Mouse (Mus musculus) neural tube, embryonic 12.5 days (tissue): ENCODE measurements around the gene Fus. TPM values are rescaled to one million over a fixed set of nuclear protein-coding genes. Genes with fewer than 3 reads are reported as not detected.
A peak's percentile ranks its signal among the peaks of the same experiment; 100 is the strongest.
"Not testable (repeated sequence)": the region's sequence is repeated elsewhere in the genome, so short reads cannot be mapped to it uniquely, and the experiment has no call there.

Source experiments
- ATAC-seq: fragments of 200-750 bp; cut with Nextera tagmentation; 2 replicates; pipeline ENCODE4 v1.8.0; 2017; ENCODE audit warnings: low read depth, mild to moderate bottlenecking, moderate TSS enrichment, moderate library complexity; ENCODE audit not compliant: low FRiP score
- H3K27ac ChIP-seq: fragments of 300-500 bp; sonication (generic); 2 replicates; pipeline ENCODE4 v1.5.1; 2016
- H3K27me3 ChIP-seq: fragments of 300-500 bp; sonication (generic); replicated peaks from 2 replicates; pipeline ENCODE4 v1.6.1; 2016; ENCODE audit warnings: mild to moderate bottlenecking
- H3K36me3 ChIP-seq: fragments of 300-500 bp; sonication (generic); 2 replicates; pipeline ENCODE4 v1.6.1; 2016; ENCODE audit warnings: mild to moderate bottlenecking
- H3K4me1 ChIP-seq: fragments of 300-500 bp; sonication (generic); 2 replicates; pipeline ENCODE4 v1.6.1; 2016
- H3K4me2 ChIP-seq: fragments of 300-500 bp; sonication (generic); replicated peaks from 2 replicates; pipeline ENCODE4 v1.6.1; 2016; ENCODE audit warnings: mild to moderate bottlenecking
- H3K4me3 ChIP-seq: fragments of 300-500 bp; sonication (generic); 2 replicates; pipeline ENCODE4 v1.5.1; 2016
- H3K9ac ChIP-seq: fragments of 300-500 bp; sonication (generic); 2 replicates; pipeline ENCODE4 v1.6.1; 2016; ENCODE audit warnings: mild to moderate bottlenecking
- H3K9me3 ChIP-seq: fragments of 300-500 bp; sonication (generic); 2 replicates; pipeline ENCODE4 v1.6.1; 2016; ENCODE audit warnings: mild to moderate bottlenecking
- WGBS: fragments of 180-500 bp; shearing (Covaris S2); methylation state at CpG from one replicate; pipeline ENCODE4 v1.1.7; 2016; 5-methylcytosine and 5-hydroxymethylcytosine counted together
- polyA plus RNA-seq: library from polyadenylated mRNA; unstranded; fragments of >200 nt; fragmentation: Nextera tagmentation; extraction: Ambion mirVana; gene quantifications from 2 replicates; pipeline ENCODE4 v1.2.1, GENCODE M21; 2016

Fus gene
- polyA plus RNA-seq, 1 experiment from 2014 or later: 481 TPM

DNA sequence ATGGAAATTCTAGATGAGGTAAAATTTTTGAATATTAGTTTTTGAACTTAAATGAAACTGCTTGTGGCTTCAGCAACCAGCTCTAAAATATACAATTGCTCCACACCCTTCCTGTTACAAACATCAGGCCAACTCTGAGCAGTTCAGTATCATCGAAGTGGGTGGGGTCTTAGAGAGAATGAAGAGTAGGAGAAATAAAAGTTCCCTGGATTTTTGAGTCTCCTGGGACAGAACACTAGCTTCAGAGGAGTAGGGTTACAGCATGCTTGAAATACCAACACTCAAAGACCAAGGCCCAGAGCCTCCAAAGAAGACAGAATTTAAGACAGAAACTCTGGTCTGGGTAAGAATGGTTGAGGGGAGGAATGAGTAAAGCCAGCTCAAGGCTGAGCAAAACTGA is 32.2 kb downstream of the Fus start:
- 88% methylated on average over 1 of the region's 1 CpGs for WGBS
- Histone ChIP-seq H3K36me3 (no peaks in the 10 kb centered on the region; the same call in 1 of the 2 replicates), H3K27ac (no peak overlapping the region), H3K4me1 (peaks cover 1% of the 10 kb centered on the region; the same call in 1 of the 2 replicates), H3K27me3 (peaks cover 7% of the 10 kb centered on the region; the same call in 1 of the 2 replicates), H3K9ac (no peak overlapping the region), H3K9me3 (no peaks in the 10 kb centered on the region), H3K4me2 (no peak overlapping the region), H3K4me3 (no peak overlapping the region)
- no peak for ATAC-seq

DNA sequence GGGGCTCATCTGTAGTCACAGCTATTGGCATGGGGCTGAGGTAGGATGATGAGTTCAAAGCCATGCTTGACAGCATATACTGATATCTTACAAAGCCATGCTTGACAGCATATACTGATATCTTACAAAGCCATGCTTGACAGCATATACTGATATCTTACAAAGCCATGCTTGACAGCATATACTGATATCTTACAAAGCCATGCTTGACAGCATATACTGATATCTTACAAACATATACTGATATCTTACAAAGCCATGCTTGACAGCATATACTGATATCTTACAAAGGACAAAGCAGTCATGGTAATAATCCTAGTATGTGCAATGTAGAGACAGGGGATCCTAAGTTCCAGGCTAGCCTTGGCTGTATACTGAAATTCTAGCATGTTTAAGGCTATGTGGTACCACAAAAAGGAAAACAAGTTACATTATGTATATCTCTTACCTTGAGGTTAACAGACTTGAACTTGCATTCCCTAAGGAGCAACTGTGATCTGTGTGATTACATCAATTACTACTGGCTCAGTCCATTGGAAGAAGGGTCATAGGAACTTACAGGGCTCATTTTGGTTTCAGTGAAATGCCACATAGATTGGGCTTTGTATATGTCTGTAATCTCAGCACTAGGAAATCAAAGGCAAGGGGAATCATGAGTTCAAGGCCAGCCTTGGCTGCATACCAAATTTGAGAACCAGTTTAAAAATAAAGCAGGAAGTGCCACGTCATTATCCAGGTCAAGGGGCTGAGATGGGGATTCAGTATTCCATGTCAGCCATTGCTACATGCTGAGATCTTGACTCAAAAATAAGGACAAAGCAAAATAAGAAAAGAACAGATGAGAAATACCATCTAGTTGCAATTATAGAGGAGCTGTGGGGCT is 33.1 kb downstream of the Fus start:
- H3K36me3 ChIP-seq: no peaks in the 10 kb centered on the region; the same call in 1 of the 2 replicates
- H3K9ac ChIP-seq: no peak overlapping the region
- H3K27me3 ChIP-seq: peaks cover 16% of the 10 kb centered on the region; the same call in 1 of the 2 replicates
- no peak overlapping the region for H3K4me3 ChIP-seq
- WGBS: 79% methylated on average over 1 of the region's 1 CpGs
- H3K4me2 ChIP-seq: no peak overlapping the region
- no peak for ATAC-seq
- H3K9me3 ChIP-seq: no peaks in the 10 kb centered on the region
- no peak overlapping the region for H3K27ac ChIP-seq
- H3K4me1 ChIP-seq: peaks cover 8% of the 10 kb centered on the region; the same call in 1 of the 2 replicates

DNA sequence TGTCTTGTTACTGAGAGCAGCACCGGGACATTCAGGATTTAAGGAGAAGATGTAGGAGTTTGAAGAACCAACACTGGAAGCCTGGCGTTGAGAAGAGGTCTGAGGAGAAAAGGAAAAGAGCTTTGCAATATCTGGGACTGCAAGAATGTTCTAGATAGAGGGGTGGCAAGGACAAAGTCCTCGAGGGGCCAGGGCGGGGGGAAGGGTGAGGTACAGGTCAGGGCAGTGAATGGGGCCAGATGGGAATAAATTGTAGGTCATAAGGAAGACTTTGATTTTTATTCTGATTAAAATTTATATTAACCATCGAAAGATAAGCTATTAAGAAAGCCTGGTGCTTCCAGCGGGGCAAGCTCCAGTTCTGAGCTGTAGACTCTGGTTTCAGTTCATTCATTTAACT is 35.8 kb downstream of the Fus start:
- no peak overlapping the region for H3K9ac ChIP-seq
- no peak for ATAC-seq
- H3K4me2 ChIP-seq: no peak overlapping the region
- H3K36me3 ChIP-seq: no peaks in the 10 kb centered on the region
- H3K4me3 ChIP-seq: no peak overlapping the region
- peaks cover 16% of the 10 kb centered on the region; the same call in 1 of the 2 replicates for H3K27me3 ChIP-seq
- peaks cover 8% of the 10 kb centered on the region; the same call in 1 of the 2 replicates for H3K4me1 ChIP-seq
- 86% methylated on average over 6 of the region's 6 CpGs for WGBS
- no peak overlapping the region for H3K27ac ChIP-seq
- no peaks in the 10 kb centered on the region for H3K9me3 ChIP-seq

DNA sequence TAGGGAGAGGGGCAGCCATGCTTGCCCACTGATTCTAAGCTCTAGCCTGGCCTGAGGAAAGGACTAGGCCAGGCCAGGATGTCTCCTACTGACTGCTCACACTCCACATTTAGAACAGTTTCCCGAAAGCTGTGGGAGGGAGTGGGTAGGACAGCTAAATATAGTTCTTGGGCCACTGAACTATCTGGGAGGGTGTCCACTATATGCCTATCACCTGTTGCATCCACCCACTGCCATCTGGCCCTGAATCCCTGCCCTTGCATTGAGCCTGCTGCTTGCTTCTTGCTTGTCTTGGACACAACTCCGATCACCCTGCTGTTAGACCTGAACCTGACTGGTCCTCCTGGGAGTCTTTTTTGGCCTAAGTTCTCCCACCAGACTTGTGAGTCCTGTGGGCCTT is 36.4 kb downstream of the Fus start, which contains the start of gene Trim72:
Gene Trim72 (plus strand): TSS at position 262 of the 400 bp plus-strand sequence.
- Histone ChIP-seq H3K4me2 (peak within 1 kb of the TSS; percentile 36), H3K9me3 (no peaks in the 10 kb centered on the region), H3K27me3 (peaks cover 16% of the 10 kb centered on the region; the same call in 1 of the 2 replicates), H3K9ac (no peak within 1 kb of the TSS), H3K4me1 (peaks cover 8% of the 10 kb centered on the region; the same call in 1 of the 2 replicates), H3K36me3 (no peaks in the 10 kb centered on the region), H3K27ac (no peak within 1 kb of the TSS), H3K4me3 (no peak within 1 kb of the TSS)
- no peak for ATAC-seq
- 94% methylated on average over 2 of the region's 2 CpGs for WGBS

DNA sequence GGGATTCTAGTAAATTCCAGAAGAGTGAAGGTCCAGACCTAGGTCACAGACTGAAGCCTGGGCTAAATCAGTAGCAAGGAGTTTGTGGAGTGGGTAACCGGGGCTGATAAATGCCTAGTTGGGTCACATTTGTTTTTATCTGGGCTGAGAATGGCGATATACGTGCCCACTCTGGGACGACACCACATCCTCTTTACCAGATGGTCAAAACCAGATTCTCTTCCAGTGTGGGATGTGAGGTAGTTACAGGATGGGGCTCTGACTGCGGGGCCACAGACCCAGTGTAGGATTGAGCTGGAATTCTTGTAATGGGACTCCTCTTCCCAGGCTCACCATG is 36.9 kb downstream of the Fus start:
- Histone ChIP-seq H3K4me2 (no peak overlapping the region), H3K36me3 (no peaks in the 10 kb centered on the region), H3K9me3 (no peaks in the 10 kb centered on the region), H3K27ac (no peak overlapping the region), H3K4me1 (peaks cover 8% of the 10 kb centered on the region; the same call in 1 of the 2 replicates), H3K27me3 (peaks cover 16% of the 10 kb centered on the region; the same call in 1 of the 2 replicates), H3K4me3 (no peak overlapping the region), H3K9ac (no peak overlapping the region)
- ATAC-seq: no peak
- WGBS: 70% methylated on average over 5 of the region's 5 CpGs

DNA sequence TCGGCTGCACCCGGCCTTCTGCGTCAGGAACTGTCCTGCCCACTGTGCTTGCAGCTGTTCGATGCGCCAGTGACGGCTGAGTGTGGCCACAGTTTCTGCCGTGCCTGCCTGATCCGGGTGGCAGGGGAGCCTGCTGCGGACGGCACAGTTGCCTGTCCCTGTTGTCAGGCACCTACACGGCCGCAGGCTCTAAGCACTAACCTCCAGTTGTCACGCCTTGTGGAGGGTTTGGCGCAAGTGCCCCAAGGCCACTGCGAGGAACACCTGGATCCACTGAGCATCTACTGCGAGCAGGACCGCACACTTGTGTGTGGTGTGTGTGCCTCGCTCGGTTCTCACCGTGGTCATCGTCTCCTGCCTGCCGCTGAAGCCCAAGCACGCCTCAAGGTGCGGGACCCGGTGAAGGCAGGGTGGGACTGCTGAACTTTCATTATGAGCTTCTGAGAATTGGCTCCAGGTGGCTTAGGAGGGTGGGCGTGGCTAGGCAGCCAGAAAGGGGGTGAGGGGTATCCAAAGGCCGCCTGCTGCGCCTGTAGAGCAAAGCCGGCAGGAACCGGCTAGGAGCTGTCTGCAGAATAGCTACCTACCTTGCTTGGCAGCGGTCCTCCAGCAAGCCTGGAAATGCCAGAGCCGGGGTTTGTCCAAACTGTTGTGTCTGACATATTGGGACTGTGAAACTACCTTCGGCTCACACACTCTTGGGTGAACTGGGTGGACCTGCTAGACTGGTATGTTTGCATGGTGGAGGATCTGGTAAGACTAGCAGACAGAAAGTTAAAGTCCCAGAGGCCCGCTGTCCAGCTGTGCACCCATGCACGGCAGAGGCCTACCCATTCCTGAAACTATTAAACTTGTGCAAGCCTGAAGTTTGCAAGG is 37.5 kb downstream of the Fus start:
- H3K4me1 ChIP-seq: peaks cover 8% of the 10 kb centered on the region; the same call in 1 of the 2 replicates
- H3K4me3 ChIP-seq: no peak overlapping the region
- no peak overlapping the region for H3K27ac ChIP-seq
- peak overlapping the region; percentile 36 for H3K4me2 ChIP-seq
- H3K9ac ChIP-seq: no peak overlapping the region
- no peak for ATAC-seq
- H3K27me3 ChIP-seq: peaks cover 16% of the 10 kb centered on the region; the same call in 1 of the 2 replicates
- WGBS: 29% methylated on average over 35 of the region's 35 CpGs
- no peaks in the 10 kb centered on the region for H3K36me3 ChIP-seq
- no peaks in the 10 kb centered on the region for H3K9me3 ChIP-seq

DNA sequence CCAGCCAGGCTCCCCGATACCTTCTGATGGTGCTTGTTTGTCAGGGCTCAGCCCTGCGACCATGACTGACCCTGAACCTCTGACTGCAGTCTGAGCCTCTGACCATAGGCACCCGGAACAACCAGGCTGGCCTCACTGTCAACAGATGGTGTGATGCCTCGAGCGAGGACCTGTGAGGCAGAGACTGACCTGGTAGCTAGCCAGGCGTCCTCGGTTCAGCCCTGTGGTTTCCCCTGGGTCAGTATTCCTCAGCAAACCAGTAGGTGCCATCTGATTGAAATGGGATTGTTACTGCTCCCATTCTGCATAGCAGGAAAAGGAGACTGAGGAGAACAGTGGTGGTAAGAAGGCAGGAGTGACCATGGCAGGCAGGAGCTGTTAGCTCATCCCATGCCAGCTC is 38.9 kb downstream of the Fus start:
- peaks cover 19% of the 10 kb centered on the region; the same call in 1 of the 2 replicates for H3K27me3 ChIP-seq
- H3K4me1 ChIP-seq: peaks cover 8% of the 10 kb centered on the region; the same call in 1 of the 2 replicates
- no peak overlapping the region for H3K4me2 ChIP-seq
- no peaks in the 10 kb centered on the region for H3K36me3 ChIP-seq
- H3K9me3 ChIP-seq: no peaks in the 10 kb centered on the region
- H3K27ac ChIP-seq: no peak overlapping the region
- no peak overlapping the region for H3K9ac ChIP-seq
- 81% methylated on average over 7 of the region's 7 CpGs for WGBS
- no peak for ATAC-seq
- H3K4me3 ChIP-seq: no peak overlapping the region

DNA sequence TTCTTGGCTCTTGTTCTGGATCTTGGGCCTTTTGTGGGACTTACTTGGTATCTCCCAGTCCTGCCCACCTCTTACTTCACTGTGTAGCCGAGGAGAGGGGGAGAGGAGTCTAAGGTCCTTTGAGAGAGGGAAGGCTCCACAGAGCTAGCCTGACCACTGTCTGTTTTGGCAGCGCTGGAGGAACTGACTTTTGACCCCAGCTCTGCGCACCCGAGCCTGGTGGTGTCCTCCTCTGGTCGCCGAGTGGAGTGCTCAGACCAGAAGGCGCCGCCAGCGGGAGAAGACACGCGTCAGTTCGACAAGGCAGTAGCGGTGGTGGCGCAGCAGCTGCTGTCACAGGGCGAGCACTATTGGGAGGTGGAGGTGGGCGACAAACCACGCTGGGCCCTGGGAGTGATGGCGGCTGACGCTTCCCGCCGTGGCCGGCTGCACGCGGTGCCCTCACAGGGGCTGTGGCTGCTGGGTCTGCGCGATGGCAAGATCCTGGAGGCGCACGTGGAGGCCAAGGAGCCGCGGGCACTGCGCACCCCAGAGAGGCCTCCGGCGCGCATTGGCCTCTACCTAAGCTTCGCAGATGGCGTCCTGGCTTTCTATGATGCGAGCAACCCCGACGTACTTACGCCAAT is 42.6 kb downstream of the Fus start:
- WGBS: 55% methylated on average over 40 of the region's 40 CpGs
- Histone ChIP-seq H3K4me1 (peaks cover 3% of the 10 kb centered on the region; the same call in 1 of the 2 replicates), H3K36me3 (no peaks in the 10 kb centered on the region), H3K4me3 (no peak overlapping the region), H3K27ac (no peak overlapping the region), H3K27me3 (peaks cover 8% of the 10 kb centered on the region; the same call in 1 of the 2 replicates), H3K9me3 (no peaks in the 10 kb centered on the region), H3K9ac (no peak overlapping the region), H3K4me2 (peak overlapping the region; percentile 16; the same call in 1 of the 2 replicates)
- ATAC-seq: no peak

DNA sequence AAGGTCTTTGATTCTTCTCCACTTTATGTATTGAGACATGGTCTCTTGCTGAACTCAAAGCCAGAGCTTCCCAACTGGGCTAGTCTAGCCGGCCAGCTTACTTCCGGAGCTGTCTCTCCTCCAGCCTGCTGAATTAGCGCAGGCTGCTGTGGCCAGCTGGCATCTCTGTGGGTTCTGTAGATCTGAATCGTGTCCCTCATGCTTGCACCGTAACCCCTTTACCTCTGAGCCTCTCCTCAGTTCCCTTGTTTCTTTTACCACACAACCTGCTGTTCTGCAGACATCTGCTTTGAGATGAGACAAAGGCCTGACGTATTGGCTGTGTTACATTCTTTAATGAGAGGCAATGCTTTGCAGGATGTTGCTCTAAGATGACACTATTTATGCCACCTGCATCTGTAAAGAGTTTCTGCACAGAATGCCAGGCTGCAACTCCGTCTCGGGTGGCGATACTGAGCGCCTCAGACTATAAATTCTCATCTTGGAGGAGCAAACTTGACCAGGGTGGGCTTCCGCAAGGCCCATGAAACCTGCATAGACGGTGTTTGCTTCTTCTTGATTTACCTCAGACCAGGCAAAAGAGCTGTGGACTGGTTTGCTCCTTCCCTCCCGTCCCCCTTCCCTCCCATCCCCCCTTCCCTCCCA is 45.0 kb downstream of the Fus start:
- no peak for ATAC-seq
- Histone ChIP-seq H3K27ac (no peak overlapping the region), H3K36me3 (no peaks in the 10 kb centered on the region), H3K4me1 (no peaks in the 10 kb centered on the region), H3K9ac (no peak overlapping the region), H3K9me3 (no peaks in the 10 kb centered on the region), H3K27me3 (0 out of 2 replicates have a peak, but pooled peaks cover 3% of the 10 kb centered on the region), H3K4me3 (no peak overlapping the region), H3K4me2 (no peak overlapping the region)
- 64% methylated on average over 13 of the region's 13 CpGs for WGBS

DNA sequence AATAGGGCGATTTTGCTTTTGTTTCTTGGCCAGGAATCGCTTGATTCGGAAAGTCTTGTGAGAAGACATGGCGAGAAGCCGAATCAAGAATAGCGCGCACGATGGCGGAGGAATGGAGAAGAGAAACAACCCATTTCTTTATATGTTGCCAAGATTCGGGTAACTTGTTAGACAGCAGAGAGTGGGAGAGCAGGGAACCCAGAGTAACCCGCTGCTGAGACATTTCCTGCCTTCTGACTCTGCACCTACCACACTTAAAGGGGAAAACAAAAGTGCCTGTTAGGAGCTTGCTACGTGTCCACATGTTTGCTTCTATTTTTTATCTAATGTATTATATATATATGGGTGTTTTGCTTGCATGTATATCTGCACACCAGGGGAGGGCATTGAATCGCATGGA is 45.9 kb downstream of the Fus start:
- Histone ChIP-seq H3K9me3 (no peaks in the 10 kb centered on the region), H3K9ac (no peak overlapping the region), H3K4me3 (no peak overlapping the region), H3K27ac (no peak overlapping the region), H3K36me3 (no peaks in the 10 kb centered on the region), H3K4me1 (no peaks in the 10 kb centered on the region), H3K27me3 (0 out of 2 replicates have a peak, but pooled peaks cover 3% of the 10 kb centered on the region), H3K4me2 (no peak overlapping the region)
- WGBS: 94% methylated on average over 13 of the region's 13 CpGs
- no peak for ATAC-seq

DNA sequence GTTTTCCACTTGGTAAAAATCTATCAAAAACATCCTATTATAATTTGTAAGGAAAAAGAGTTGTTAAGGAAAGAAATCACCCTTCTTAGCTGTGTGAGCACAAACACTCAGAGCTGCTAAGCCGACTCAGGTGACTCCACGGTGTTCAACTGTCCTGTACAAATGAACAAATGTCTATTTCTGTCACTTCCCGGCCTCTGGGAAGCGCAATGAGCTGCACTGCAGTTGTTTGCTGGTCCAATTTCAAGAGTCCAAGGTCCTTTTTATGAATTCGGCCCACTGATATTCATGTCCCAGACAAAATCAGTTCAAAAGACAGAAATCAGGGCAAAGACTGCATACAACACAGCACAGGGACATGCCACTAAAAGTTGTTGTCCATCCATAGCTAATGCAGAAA is 48.9 kb downstream of the Fus start:
- not testable (repeated sequence) for H3K4me3 ChIP-seq, ATAC-seq, H3K36me3 ChIP-seq, H3K27ac ChIP-seq, H3K27me3 ChIP-seq, H3K9ac ChIP-seq, H3K4me1 ChIP-seq, H3K4me2 ChIP-seq, H3K9me3 ChIP-seq
- 87% methylated on average over 5 of the region's 5 CpGs for WGBS
